Mouse (Mus musculus) heart, embryonic 10.5 days (tissue): ENCODE data around the gene Grhpr. TPM values are rescaled to one million over a fixed set of nuclear protein-coding genes. Genes with fewer than 3 reads are reported as not detected.
A peak's percentile ranks its signal among the peaks of the same experiment; 100 is the strongest.
"Not testable (repeated sequence)": the region's sequence is repeated elsewhere in the genome, so short reads cannot be mapped to it uniquely, and the experiment has no call there.

Source experiments
- DNase-seq: peaks from one replicate; pipeline ENCODE4 v3.0.0-alpha.2; 2017; ENCODE audit warnings: low spot score
- H3K27ac ChIP-seq: fragments of 300-500 bp; sonication (generic); 2 replicates; pipeline ENCODE4 v1.5.1; 2016; ENCODE audit warnings: mild to moderate bottlenecking
- H3K27me3 ChIP-seq: fragments of 300-500 bp; sonication (generic); 2 replicates; pipeline ENCODE4 v1.6.1; 2016; ENCODE audit warnings: mild to moderate bottlenecking; ENCODE audit not compliant: poor library complexity, insufficient read depth, severe bottlenecking
- H3K36me3 ChIP-seq: fragments of 300-500 bp; sonication (generic); 2 replicates; pipeline ENCODE4 v1.6.1; 2016; ENCODE audit warnings: mild to moderate bottlenecking, moderate library complexity
- H3K4me1 ChIP-seq: fragments of 300-500 bp; sonication (generic); 2 replicates; pipeline ENCODE4 v1.6.1; 2016; ENCODE audit warnings: mild to moderate bottlenecking
- H3K4me3 ChIP-seq: fragments of 300-500 bp; sonication (generic); 2 replicates; pipeline ENCODE4 v1.5.1; 2016; ENCODE audit warnings: mild to moderate bottlenecking, moderate library complexity
- H3K9me3 ChIP-seq: fragments of 300-500 bp; sonication (generic); 2 replicates; pipeline ENCODE4 v1.6.1; 2016; ENCODE audit warnings: mild to moderate bottlenecking, moderate library complexity
- WGBS: fragments of 180-500 bp; shearing (Covaris S2); methylation state at CpG from one replicate; pipeline ENCODE4 v1.1.7; 2016; 5-methylcytosine and 5-hydroxymethylcytosine counted together
- polyA plus RNA-seq: library from polyadenylated mRNA; unstranded; fragments of >200 nt; fragmentation: Nextera tagmentation; extraction: Ambion mirVana; gene quantifications from 2 replicates; pipeline ENCODE4 v1.2.1, GENCODE M21; 2016

Grhpr gene
- polyA plus RNA-seq, 1 experiment from 2014 or later: 108 TPM

GRCm38 (mm10) chr4:45036571-45036970, 55.4 kb downstream of the Grhpr start:
- H3K36me3 ChIP-seq: peaks cover 67% of the 10 kb centered on the region
- WGBS: 83% methylated on average over 5 of the region's 5 CpGs
- DNase-seq: no peak
- H3K27me3 ChIP-seq: no peaks in the 10 kb centered on the region
- H3K4me1 ChIP-seq: peaks cover 17% of the 10 kb centered on the region; the same call in 1 of the 2 replicates
- no peak overlapping the region for H3K27ac ChIP-seq
- no peak overlapping the region for H3K4me3 ChIP-seq
- H3K9me3 ChIP-seq: no peaks in the 10 kb centered on the region

- 63% methylated on average over 13 of the region's 13 CpGs for WGBS
- H3K4me1 ChIP-seq: peaks cover 17% of the 10 kb centered on the region; the same call in 1 of the 2 replicates
- H3K36me3 ChIP-seq: peaks cover 62% of the 10 kb centered on the region
- peak overlapping the region; percentile 82 for H3K27ac ChIP-seq
- H3K9me3 ChIP-seq: no peaks in the 10 kb centered on the region
- no peak overlapping the region for H3K4me3 ChIP-seq
- H3K27me3 ChIP-seq: no peaks in the 10 kb centered on the region
- DNase-seq: no peak
Measured at GRCm38 (mm10) chr4:45037455-45038410, 56.5 kb downstream of the Grhpr start.

DNA sequence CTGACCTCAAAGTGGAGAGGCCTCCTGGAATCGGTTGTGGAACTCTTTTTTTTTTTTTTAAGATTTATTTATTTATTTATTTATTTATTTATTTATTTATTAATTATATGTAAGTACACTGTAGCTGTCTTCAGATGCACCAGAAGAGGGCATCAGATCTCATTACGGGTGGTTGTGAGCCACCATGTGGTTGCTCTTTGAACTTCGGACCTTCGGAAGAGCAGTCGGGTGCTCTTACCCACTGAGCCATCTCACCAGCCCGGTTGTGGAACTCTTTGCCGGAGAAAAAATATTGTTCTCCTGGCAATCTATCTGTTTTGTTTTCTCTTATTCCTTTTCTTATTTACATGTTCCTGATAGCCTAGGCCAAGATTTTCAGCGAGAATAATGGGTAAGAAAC, 57.7 kb downstream of the Grhpr start:
- H3K27ac ChIP-seq: peak overlapping the region; percentile 82; the same call in 1 of the 2 replicates
- 45% methylated on average over 8 of the region's 8 CpGs for WGBS
- H3K36me3 ChIP-seq: peaks cover 60% of the 10 kb centered on the region
- H3K9me3 ChIP-seq, H3K27me3 ChIP-seq, H3K4me3 ChIP-seq, DNase-seq: not testable (repeated sequence)
- peaks cover 17% of the 10 kb centered on the region; the same call in 1 of the 2 replicates for H3K4me1 ChIP-seq

DNA sequence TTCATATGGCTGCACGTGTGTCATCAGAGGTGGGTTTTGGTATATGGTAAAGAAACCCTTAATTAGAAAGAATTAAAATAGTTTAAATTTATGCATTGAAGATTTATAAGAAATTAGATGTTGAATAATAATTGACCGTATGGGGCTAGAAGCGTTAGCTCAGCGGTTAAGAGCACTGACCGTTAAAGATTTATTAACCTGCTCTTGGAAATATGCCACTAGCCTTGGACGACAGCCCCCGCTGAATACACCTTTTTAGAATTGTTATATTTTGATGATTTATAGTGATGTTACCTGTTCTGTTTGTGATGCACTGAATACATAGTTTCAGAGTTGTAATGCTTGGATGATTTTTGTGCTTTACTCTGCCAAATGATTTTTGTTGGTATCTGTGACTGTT, 58.4 kb downstream of the Grhpr start:
- 93% methylated on average over 7 of the region's 7 CpGs for WGBS
- DNase-seq, H3K27ac ChIP-seq, H3K27me3 ChIP-seq, H3K9me3 ChIP-seq, H3K4me3 ChIP-seq: not testable (repeated sequence)
- H3K36me3 ChIP-seq: peaks cover 60% of the 10 kb centered on the region
- peaks cover 16% of the 10 kb centered on the region; the same call in 1 of the 2 replicates for H3K4me1 ChIP-seq

Other genes starting within 250 kb of the Grhpr start
- 22.9 and 23.7 TPM in 2 replicates for gene Zcchc7, start 225.5 kb upstream of the Grhpr start, polyA plus RNA-seq
- gene Zbtb5, start 31.0 kb downstream of the Grhpr start, polyA plus RNA-seq: 19.3 and 21.5 TPM in 2 replicates
- gene Polr1e, start 37.2 kb downstream of the Grhpr start, polyA plus RNA-seq: 47.8 and 50.7 TPM in 2 replicates
- gene Fbxo10, start 103.2 kb downstream of the Grhpr start, polyA plus RNA-seq: 12.0 and 13.4 TPM in 2 replicates
- gene Tomm5, start 126.7 kb downstream of the Grhpr start, polyA plus RNA-seq: 248 and 292 TPM in 2 replicates
- gene Frmpd1, start 203.5 kb downstream of the Grhpr start, polyA plus RNA-seq: 4.1 and 4.3 TPM in 2 replicates